Mouse (Mus musculus) Patski (cell line): ENCODE data around the gene Gm20388. TPM values are rescaled to one million over a fixed set of nuclear protein-coding genes. Genes with fewer than 3 reads are reported as not detected.

Experiments
- ATAC-seq: fragments of 100-300 bp; one replicate; pipeline ENCODE4 v1.8.0; 2021
- CTCF ChIA-PET: fragments of 350-600 bp; sonication (Branson Sonifier 250); formaldehyde crosslinking; loops from one replicate; lab custom pipeline; 2022; ENCODE audit warnings: inconsistent platforms; lab: Charles Lee
- POLR2A ChIA-PET: fragments of 350-600 bp; sonication (Branson Sonifier 250); formaldehyde crosslinking; loops from one replicate; lab custom pipeline; 2022; ENCODE audit warnings: antibody characterized with exemption, inconsistent platforms; lab: Charles Lee
- DNase-seq: peaks from one replicate; pipeline ENCODE4 v3.0.0-alpha.2; 2011; ENCODE audit warnings: low read depth, low spot score
- H3K27me3 ChIP-seq: fragments of 371-371 bp; one replicate; pipeline ENCODE4 v1.5.1; 2021
- CTCF ChIP-seq: fragments of 100-300 bp; IDR thresholded peaks from one replicate; pipeline ENCODE4 v1.5.1; 2021
- in situ Hi-C: fragments of 300-500 bp; cut with MboI; formaldehyde crosslinking; loops from 3 replicates; pipeline ENCODE4 v1.11.1; 2018; ENCODE audit warnings: low pct_unique_long_range_greater_than_20kb, mixed read lengths
- polyA plus RNA-seq: library from polyadenylated mRNA; unstranded; gene quantifications from one replicate; pipeline ENCODE4 v1.2.3, GENCODE M21; 2021

Gene Gm20388
- polyA plus RNA-seq, 1 experiment from 2014 or later: 86.7 TPM

GRCm38 (mm10) chr8:122544138-122544537, 2633.5 kb downstream of the Gm20388 start:
- no peak for TF ChIP-seq CTCF
- in situ Hi-C loops: no loop called here
- DNase-seq (no peak), ATAC-seq (no peak)
- no peaks in the 10 kb centered on the region for H3K27me3 ChIP-seq
- POLR2A ChIA-PET: no interaction called here
- CTCF ChIA-PET: no interaction called here

- H3K27me3 ChIP-seq: no peaks in the 10 kb centered on the region
- no peak for TF ChIP-seq CTCF
- ATAC-seq: no peak
- CTCF ChIA-PET: interaction anchor here (1.8 kb wide), 1 partner anchor 23 kb away, joined by 7 read pairs; no protein-coding TSS in a partner anchor
- POLR2A ChIA-PET: interaction anchor here (1.0 to 6.6 kb wide), 4 partner anchors 8 to 22 kb away, joined by 3 to 55 read pairs (median 4); no protein-coding TSS in a partner anchor
- no peak for DNase-seq
- in situ Hi-C loops: no loop called here
Measured at GRCm38 (mm10) chr8:122546066-122546755, 2635.6 kb downstream of the Gm20388 start.

- no peaks in the 10 kb centered on the region for H3K27me3 ChIP-seq
- no peak for TF ChIP-seq CTCF
- DNase-seq (no peak), ATAC-seq (peak; percentile 2)
- ChIA-PET CTCF (interaction anchor here (0.9 to 1.8 kb wide), 2 partner anchors 10 to 23 kb away, joined by 3 to 7 read pairs; no protein-coding TSS in a partner anchor), POLR2A (interaction anchor here (0.9 to 6.6 kb wide), 6 partner anchors 9 to 23 kb away, joined by 3 to 55 read pairs (median 3); no protein-coding TSS in a partner anchor)
- in situ Hi-C loops: no loop called here
Measured at GRCm38 (mm10) chr8:122546811-122547453, 2636.3 kb downstream of the Gm20388 start.

GRCm38 (mm10) chr8:122547815-122548214, 2637.2 kb downstream of the Gm20388 start:
- no peak for ATAC-seq
- in situ Hi-C loops: no loop called here
- CTCF ChIA-PET: interaction anchor here (0.9 to 1.8 kb wide), 3 partner anchors 11 to 24 kb away, joined by 3 to 7 read pairs (median 3); no protein-coding TSS in a partner anchor
- POLR2A ChIA-PET: interaction anchor here (0.9 to 6.6 kb wide), 3 partner anchors 9 to 24 kb away, joined by 3 to 55 read pairs (median 3); no protein-coding TSS in a partner anchor
- H3K27me3 ChIP-seq: no peaks in the 10 kb centered on the region
- no peak for DNase-seq
- TF ChIP-seq CTCF: no peak

GRCm38 (mm10) chr8:122548331-122548730, 2637.7 kb downstream of the Gm20388 start:
- ATAC-seq: no peak
- DNase-seq: no peak

GRCm38 (mm10) chr8:122548891-122549439, 2638.3 kb downstream of the Gm20388 start:
- H3K27me3 ChIP-seq: no peaks in the 10 kb centered on the region
- no peak for TF ChIP-seq CTCF
- ChIA-PET POLR2A (interaction anchor here (0.6 to 6.6 kb wide), 7 partner anchors 17 to 105 kb away, joined by 3 to 55 read pairs (median 3); no protein-coding TSS in a partner anchor), CTCF (interaction anchor here (1.5 to 3.4 kb wide), 3 partner anchors 12 to 48 kb away, joined by 3 to 18 read pairs (median 4); no protein-coding TSS in a partner anchor)
- in situ Hi-C loops: no loop called here
- DNase-seq: peak; percentile 71
- ATAC-seq: peak; percentile 41

More at GRCm38 (mm10) chr8:122548331-122548730, 2637.7 kb downstream of the Gm20388 start:
- H3K27me3 ChIP-seq: no peaks in the 10 kb centered on the region
- no peak for TF ChIP-seq CTCF
- in situ Hi-C loops: no loop called here
- ChIA-PET CTCF (interaction anchor here (1.3 to 1.8 kb wide), 2 partner anchors 23 to 25 kb away, joined by 3 to 7 read pairs; no protein-coding TSS in a partner anchor), POLR2A (interaction anchor here (6.6 kb wide), 1 partner anchor 24 kb away, joined by 55 read pairs; no protein-coding TSS in a partner anchor)

- DNase-seq: no peak
- in situ Hi-C loops: loop anchor here (10.0 kb wide), 1 partner anchor 46 kb away; no protein-coding TSS in a partner anchor
- no peaks in the 10 kb centered on the region for H3K27me3 ChIP-seq
- CTCF ChIA-PET: interaction anchor here (0.7 to 3.4 kb wide), 9 partner anchors 14 to 54 kb away, joined by 3 to 18 read pairs (median 5); no protein-coding TSS in a partner anchor
- peak; percentile 22 for ATAC-seq
- TF ChIP-seq CTCF: no peak
- POLR2A ChIA-PET: interaction anchor here (0.8 to 6.6 kb wide), 11 partner anchors 10 to 106 kb away, joined by 3 to 55 read pairs (median 3); no protein-coding TSS in a partner anchor
Measured at GRCm38 (mm10) chr8:122550234-122550994, 2639.8 kb downstream of the Gm20388 start.

GRCm38 (mm10) chr8:122550995-122551264, 2640.3 kb downstream of the Gm20388 start:
- ChIA-PET POLR2A (interaction anchor here (0.9 to 6.6 kb wide), 5 partner anchors 27 to 62 kb away, joined by 3 to 55 read pairs (median 3); no protein-coding TSS in a partner anchor), CTCF (interaction anchor here (1.6 to 3.4 kb wide), 5 partner anchors 25 to 54 kb away, joined by 5 to 18 read pairs (median 7); no protein-coding TSS in a partner anchor)
- H3K27me3 ChIP-seq: no peaks in the 10 kb centered on the region
- DNase-seq: no peak
- ATAC-seq: no peak
- in situ Hi-C loops: loop anchor here (10.0 kb wide), 1 partner anchor 46 kb away; no protein-coding TSS in a partner anchor
- no peak for TF ChIP-seq CTCF
